Mouse (Mus musculus): ENCODE measurements around the gene Mblac1. TPM values are rescaled to one million over a fixed set of nuclear protein-coding genes. Genes with fewer than 3 reads are reported as not detected.

Mblac1 gene
- polyA plus RNA-seq, 1 experiment from 2014 or later, result 15.5 TPM

DNA sequence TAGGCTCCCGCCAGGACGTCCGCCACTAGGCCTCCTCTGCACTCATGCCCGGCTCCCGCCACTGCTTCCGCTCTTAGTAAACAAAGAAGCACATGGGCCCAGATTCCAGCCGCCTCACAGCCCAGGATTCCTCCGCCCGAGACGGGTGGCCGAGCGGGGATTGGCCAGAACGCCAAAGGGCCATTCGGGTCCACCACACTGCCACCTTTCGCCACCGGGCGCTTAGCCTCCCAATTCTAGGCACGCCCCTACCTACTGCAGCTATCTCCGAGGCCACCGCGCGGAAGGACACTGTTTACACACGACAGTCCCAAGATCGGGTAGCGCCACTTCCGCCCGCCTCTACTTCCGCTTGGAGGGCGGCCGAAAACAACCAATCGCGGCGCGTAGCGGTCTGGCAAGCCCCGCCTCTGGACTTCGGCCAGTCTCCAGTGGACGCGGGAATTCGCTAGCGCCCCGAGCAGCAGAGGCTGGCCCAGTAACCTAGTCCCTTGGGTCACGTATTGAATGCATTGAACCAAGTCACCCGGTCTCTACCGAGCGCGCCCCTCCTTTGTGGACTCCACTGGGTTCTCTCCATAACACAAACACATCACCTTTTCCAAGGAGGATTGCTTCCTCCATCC is 23.1 kb upstream of the Mblac1 start:
- under 1% methylated on average over 47 of the region's 47 CpGs for WGBS
- peak; percentile 87 for ATAC-seq
- peak overlapping the region; percentile 93 for H3K4me2 ChIP-seq (ENCODE audit: low read length)
- H3K4me3 ChIP-seq (ENCODE audit: low read depth, low read length), result peak overlapping the region; percentile 80
- H3K27me3 ChIP-seq (ENCODE audit: control insufficient read depth, insufficient read depth, low read depth, low read length), result no peaks in the 10 kb centered on the region
- H3K9me3 ChIP-seq (replicated peaks; ENCODE audit: control insufficient read depth, low read length, poor library complexity, severe bottlenecking), result no peaks in the 10 kb centered on the region
- H3K9ac ChIP-seq (ENCODE audit: low read depth, low read length), result peak overlapping the region; percentile 60
- peaks cover 25% of the 10 kb centered on the region for H3K4me1 ChIP-seq (ENCODE audit: control insufficient read depth, insufficient read depth, low read length)
- H3K36me3 ChIP-seq (ENCODE audit: control insufficient read depth, insufficient read depth, low read length), result peaks cover 39% of the 10 kb centered on the region
- peak overlapping the region; percentile 88 for H3K27ac ChIP-seq (ENCODE audit: low read length)

GRCm38 (mm10) chr5:138171695-138172491 is 22.2 kb upstream of the Mblac1 start, which contains the start of the genes Ap4m1 and Mcm7:
Gene Ap4m1, plus strand, starts transcription at chr5:138172002.
Gene Mcm7, minus strand, starts transcription at chr5:138172422.
- Histone ChIP-seq H3K4me3 (ENCODE audit: low read depth, low read length) (peak within 1 kb of the TSS; percentile 80), H3K27ac (ENCODE audit: low read length) (peak within 1 kb of the TSS; percentile 90), H3K4me2 (ENCODE audit: low read length) (peak within 1 kb of the TSS; percentile 93), H3K9ac (ENCODE audit: low read depth, low read length) (peak within 1 kb of the TSS; percentile 66), H3K27me3 (ENCODE audit: control insufficient read depth, insufficient read depth, low read depth, low read length) (no peaks in the 10 kb centered on the region), H3K4me1 (ENCODE audit: control insufficient read depth, insufficient read depth, low read length) (peaks cover 25% of the 10 kb centered on the region), H3K9me3 (replicated peaks; ENCODE audit: control insufficient read depth, low read length, poor library complexity, severe bottlenecking) (no peaks in the 10 kb centered on the region), H3K36me3 (ENCODE audit: control insufficient read depth, insufficient read depth, low read length) (peaks cover 37% of the 10 kb centered on the region)
- WGBS, result under 1% methylated on average over 54 of the region's 54 CpGs
- ATAC-seq, result peak; percentile 95

- H3K27ac ChIP-seq (ENCODE audit: low read length), result no peak overlapping the region
- peak overlapping the region; percentile 93 for H3K4me2 ChIP-seq (ENCODE audit: low read length)
- H3K36me3 ChIP-seq (ENCODE audit: control insufficient read depth, insufficient read depth, low read length), result peaks cover 41% of the 10 kb centered on the region
- ATAC-seq, result no peak
- H3K27me3 ChIP-seq (ENCODE audit: control insufficient read depth, insufficient read depth, low read depth, low read length), result no peaks in the 10 kb centered on the region
- no peak overlapping the region for H3K4me3 ChIP-seq (ENCODE audit: low read depth, low read length)
- H3K9ac ChIP-seq (ENCODE audit: low read depth, low read length), result no peak overlapping the region
- WGBS, result 85% methylated on average over 3 of the region's 3 CpGs
- no peaks in the 10 kb centered on the region for H3K9me3 ChIP-seq (replicated peaks; ENCODE audit: control insufficient read depth, low read length, poor library complexity, severe bottlenecking)
- peaks cover 25% of the 10 kb centered on the region for H3K4me1 ChIP-seq (ENCODE audit: control insufficient read depth, insufficient read depth, low read length)
Observed at GRCm38 (mm10) chr5:138173217-138173616, 20.9 kb upstream of the Mblac1 start.

- H3K4me2 ChIP-seq (ENCODE audit: low read length), result peak within 1 kb of the TSS; percentile 68
Observed at GRCm38 (mm10) chr5:138186950-138187638, 7.0 kb upstream of the Mblac1 start, which contains the start of the genes Taf6 and Cnpy4. Gene Taf6, minus strand, starts transcription at chr5:138187451. Gene Cnpy4, plus strand, starts transcription at chr5:138187485.

DNA sequence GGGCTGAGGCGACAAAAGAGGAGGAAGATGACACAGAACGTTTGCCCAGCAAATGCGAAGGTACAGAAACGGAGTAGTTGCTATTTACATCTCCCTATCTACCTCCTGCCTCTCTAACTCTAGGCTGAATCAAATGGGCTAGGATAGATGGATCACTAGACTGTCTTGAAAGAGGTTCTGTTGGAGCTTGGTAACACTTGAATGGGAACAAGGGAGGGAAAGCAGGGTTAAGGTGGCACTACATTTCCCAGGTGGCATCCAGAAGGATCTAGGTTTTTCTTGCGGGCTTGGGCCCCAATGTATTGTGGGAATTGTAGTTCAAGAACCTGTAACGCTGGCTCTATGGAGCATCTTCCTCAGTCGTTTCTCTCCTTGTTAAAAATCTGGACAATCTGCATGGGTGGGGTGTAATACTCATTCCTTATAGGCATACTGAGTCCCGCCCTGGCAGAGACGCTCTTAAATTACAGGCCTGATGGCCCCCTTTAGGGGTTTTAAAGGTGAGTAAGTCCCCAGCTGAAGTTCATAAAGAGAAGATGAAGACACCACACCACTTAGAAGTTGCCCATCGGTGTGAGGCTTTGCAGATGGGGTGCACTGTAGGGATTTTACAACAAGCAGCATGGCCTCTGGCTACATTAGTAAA is 6.3 kb upstream of the Mblac1 start:
- WGBS, result 1% methylated on average over 10 of the region's 10 CpGs

More at GRCm38 (mm10) chr5:138186950-138187638, 7.0 kb upstream of the Mblac1 start, which contains the start of the genes Taf6 and Cnpy4:
- peak; percentile 82 for ATAC-seq
- H3K9ac ChIP-seq (ENCODE audit: low read depth, low read length), result peak within 1 kb of the TSS; percentile 86
- H3K27me3 ChIP-seq (ENCODE audit: control insufficient read depth, insufficient read depth, low read depth, low read length), result no peaks in the 10 kb centered on the region
- WGBS, result under 1% methylated on average over 31 of the region's 31 CpGs
- peak within 1 kb of the TSS; percentile 82 for H3K27ac ChIP-seq (ENCODE audit: low read length)
- peaks cover 18% of the 10 kb centered on the region for H3K4me1 ChIP-seq (ENCODE audit: control insufficient read depth, insufficient read depth, low read length)
- peaks cover 9% of the 10 kb centered on the region for H3K36me3 ChIP-seq (ENCODE audit: control insufficient read depth, insufficient read depth, low read length)
- H3K9me3 ChIP-seq (replicated peaks; ENCODE audit: control insufficient read depth, low read length, poor library complexity, severe bottlenecking), result no peaks in the 10 kb centered on the region
- H3K4me3 ChIP-seq (ENCODE audit: low read depth, low read length), result peak within 1 kb of the TSS; percentile 80

DNA sequence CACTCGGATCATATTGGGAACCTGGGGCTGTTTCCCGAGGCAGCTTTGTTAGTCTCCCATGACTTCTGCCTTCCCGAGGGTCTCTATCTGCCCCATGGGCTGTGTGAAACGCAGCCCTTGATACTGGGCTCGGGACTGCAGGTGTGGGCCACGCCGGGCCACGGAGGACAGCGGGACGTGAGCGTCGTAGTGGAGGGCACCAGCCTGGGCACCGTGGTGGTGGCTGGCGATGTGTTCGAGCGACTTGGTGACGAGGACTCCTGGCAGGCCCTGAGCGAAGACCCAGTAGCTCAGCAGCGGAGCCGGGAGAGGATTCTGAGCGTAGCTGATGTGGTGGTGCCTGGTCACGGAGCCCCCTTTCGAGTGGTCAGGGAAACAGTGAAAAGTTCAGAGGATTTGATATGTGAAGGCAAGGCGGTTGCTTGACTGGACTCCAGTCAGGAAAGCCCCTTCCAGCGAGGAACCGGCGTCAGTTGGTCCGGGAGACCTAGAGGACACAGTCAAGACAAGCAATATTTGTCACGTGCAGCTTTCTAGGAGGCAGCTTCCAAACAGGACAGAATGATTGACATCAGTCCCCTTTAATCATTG is 736 bp downstream of the Mblac1 start:
- Histone ChIP-seq H3K4me3 (ENCODE audit: low read depth, low read length) (peak overlapping the region; percentile 73), H3K9ac (ENCODE audit: low read depth, low read length) (peak overlapping the region; percentile 94), H3K9me3 (replicated peaks; ENCODE audit: control insufficient read depth, low read length, poor library complexity, severe bottlenecking) (no peaks in the 10 kb centered on the region), H3K27me3 (ENCODE audit: control insufficient read depth, insufficient read depth, low read depth, low read length) (no peaks in the 10 kb centered on the region), H3K4me2 (ENCODE audit: low read length) (peak overlapping the region; percentile 85), H3K36me3 (ENCODE audit: control insufficient read depth, insufficient read depth, low read length) (peaks cover 12% of the 10 kb centered on the region), H3K4me1 (ENCODE audit: control insufficient read depth, insufficient read depth, low read length) (peaks cover 18% of the 10 kb centered on the region), H3K27ac (ENCODE audit: low read length) (peak overlapping the region; percentile 89)
- peak; percentile 70 for ATAC-seq
- WGBS, result under 1% methylated on average over 29 of the region's 29 CpGs

More for the DNA sequence above, 6.3 kb upstream of the Mblac1 start:
- peak; percentile 87 for ATAC-seq
- Histone ChIP-seq H3K27me3 (ENCODE audit: control insufficient read depth, insufficient read depth, low read depth, low read length) (no peaks in the 10 kb centered on the region), H3K36me3 (ENCODE audit: control insufficient read depth, insufficient read depth, low read length) (peaks cover 12% of the 10 kb centered on the region), H3K27ac (ENCODE audit: low read length) (peak overlapping the region; percentile 82), H3K4me3 (ENCODE audit: low read depth, low read length) (peak overlapping the region; percentile 80), H3K4me2 (ENCODE audit: low read length) (peak overlapping the region; percentile 68), H3K9me3 (replicated peaks; ENCODE audit: control insufficient read depth, low read length, poor library complexity, severe bottlenecking) (no peaks in the 10 kb centered on the region), H3K4me1 (ENCODE audit: control insufficient read depth, insufficient read depth, low read length) (peaks cover 18% of the 10 kb centered on the region), H3K9ac (ENCODE audit: low read depth, low read length) (peak overlapping the region; percentile 81)

- Histone ChIP-seq H3K4me2 (ENCODE audit: low read length) (peak overlapping the region; percentile 85), H3K9ac (ENCODE audit: low read depth, low read length) (peak overlapping the region; percentile 94), H3K27me3 (ENCODE audit: control insufficient read depth, insufficient read depth, low read depth, low read length) (no peaks in the 10 kb centered on the region), H3K4me3 (ENCODE audit: low read depth, low read length) (peak overlapping the region; percentile 73), H3K36me3 (ENCODE audit: control insufficient read depth, insufficient read depth, low read length) (peaks cover 12% of the 10 kb centered on the region), H3K9me3 (replicated peaks; ENCODE audit: control insufficient read depth, low read length, poor library complexity, severe bottlenecking) (no peaks in the 10 kb centered on the region), H3K4me1 (ENCODE audit: control insufficient read depth, insufficient read depth, low read length) (peaks cover 18% of the 10 kb centered on the region), H3K27ac (ENCODE audit: low read length) (peak overlapping the region; percentile 89; the same call in 1 of the 2 replicates)
- no peak for ATAC-seq
- 64% methylated on average over 7 of the region's 7 CpGs for WGBS
Observed at GRCm38 (mm10) chr5:138195463-138195862, 1.3 kb downstream of the Mblac1 start.

DNA sequence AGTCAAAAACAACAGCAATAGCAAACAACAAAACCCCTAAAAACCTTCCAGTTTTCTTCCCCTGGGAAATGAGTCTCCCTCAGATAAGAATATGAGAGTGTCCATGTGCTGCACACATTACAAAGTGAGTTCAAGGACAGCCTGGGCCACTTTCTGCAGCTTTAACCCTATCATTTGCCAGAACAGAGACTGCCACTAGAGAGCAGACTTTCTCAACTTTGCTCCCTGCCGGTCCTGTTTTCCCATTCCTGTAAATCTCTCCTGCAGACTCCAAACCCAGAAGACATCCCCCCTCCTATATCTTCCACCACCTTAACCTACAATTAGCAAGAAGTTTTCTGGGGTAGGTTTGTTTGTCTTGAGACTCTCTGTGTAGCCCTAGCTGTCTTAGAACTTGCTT is 5.5 kb downstream of the Mblac1 start:
- no peaks in the 10 kb centered on the region for H3K36me3 ChIP-seq (ENCODE audit: control insufficient read depth, insufficient read depth, low read length)
- H3K9me3 ChIP-seq (replicated peaks; ENCODE audit: control insufficient read depth, low read length, poor library complexity, severe bottlenecking), result no peaks in the 10 kb centered on the region
- H3K9ac ChIP-seq (ENCODE audit: low read depth, low read length), result no peak overlapping the region
- H3K4me3 ChIP-seq (ENCODE audit: low read depth, low read length), result no peak overlapping the region
- no peak overlapping the region for H3K27ac ChIP-seq (ENCODE audit: low read length)
- no peak overlapping the region for H3K4me2 ChIP-seq (ENCODE audit: low read length)
- peaks cover 11% of the 10 kb centered on the region for H3K4me1 ChIP-seq (ENCODE audit: control insufficient read depth, insufficient read depth, low read length)
- no peaks in the 10 kb centered on the region for H3K27me3 ChIP-seq (ENCODE audit: control insufficient read depth, insufficient read depth, low read depth, low read length)
- no peak for ATAC-seq
- 11% methylated on average over 1 of the region's 1 CpGs for WGBS

Data from midbrain, embryonic 16.5 days (tissue).